Mouse (Mus musculus) neutrophil, adult 5-6 weeks (primary cell): ENCODE measurements around the gene Emx2. TPM values are rescaled to one million over a fixed set of nuclear protein-coding genes. Genes with fewer than 3 reads are reported as not detected.

Experiments used
- ATAC-seq: fragments of 151-379, 151-347 bp; 2 replicates; pipeline ENCODE4 v1.8.0; 2017; ENCODE audit warnings: mild to moderate bottlenecking, moderate TSS enrichment; ENCODE audit not compliant: insufficient number of reproducible peaks, poor library complexity, low FRiP score, severe bottlenecking; ENCODE audit errors: extremely low read depth
- total RNA-seq: library from RNA; stranded (forward); fragments of 200-1000 nt; gene quantifications from 2 replicates; pipeline ENCODE4 v1.2.3, GENCODE M21; 2017

Emx2 gene
- total RNA-seq = not detected in 2 replicates

DNA sequence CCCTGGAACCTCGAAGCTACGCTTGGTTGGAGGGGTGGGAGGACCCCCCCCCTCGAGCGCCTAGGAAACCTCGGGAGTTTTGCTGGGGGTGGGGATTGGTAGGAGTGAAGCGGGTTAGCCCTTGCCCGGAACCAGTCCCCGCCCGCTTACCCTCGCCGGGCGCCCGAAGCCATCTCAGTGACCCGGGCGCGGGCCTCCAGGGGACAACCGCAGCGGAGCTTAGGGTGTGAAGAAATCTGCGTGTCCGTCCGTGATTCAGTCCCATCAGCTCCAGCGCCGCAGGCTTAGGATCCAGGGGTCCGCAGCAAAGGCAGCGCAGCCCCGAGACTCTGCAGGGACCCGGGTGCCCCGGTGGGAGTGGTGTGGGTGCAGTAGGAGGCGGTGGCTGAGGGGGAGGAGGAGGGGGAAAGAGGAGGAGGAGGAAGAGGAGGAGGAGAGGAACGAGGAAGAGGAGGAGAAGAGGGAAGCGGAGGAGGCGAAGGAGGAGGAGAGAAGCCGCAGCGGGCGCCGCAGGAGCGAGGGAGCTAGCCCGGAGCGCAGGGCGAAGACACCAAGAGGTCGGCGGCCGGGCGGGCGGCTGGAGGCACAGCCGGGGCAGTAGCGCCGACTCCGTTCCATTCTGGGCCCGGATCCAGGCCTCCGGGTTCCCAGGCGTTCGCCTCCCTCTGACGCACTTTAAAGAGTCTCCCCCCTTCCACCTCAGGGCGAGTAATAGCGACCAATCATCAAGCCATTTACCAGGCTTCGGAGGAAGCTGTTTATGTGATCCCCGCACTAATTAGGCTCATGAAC, at the start of gene Emx2:
TSS of gene Emx2 (plus strand) at position 422 of the 792 bp plus-strand sequence.
- ATAC-seq = no peak

DNA sequence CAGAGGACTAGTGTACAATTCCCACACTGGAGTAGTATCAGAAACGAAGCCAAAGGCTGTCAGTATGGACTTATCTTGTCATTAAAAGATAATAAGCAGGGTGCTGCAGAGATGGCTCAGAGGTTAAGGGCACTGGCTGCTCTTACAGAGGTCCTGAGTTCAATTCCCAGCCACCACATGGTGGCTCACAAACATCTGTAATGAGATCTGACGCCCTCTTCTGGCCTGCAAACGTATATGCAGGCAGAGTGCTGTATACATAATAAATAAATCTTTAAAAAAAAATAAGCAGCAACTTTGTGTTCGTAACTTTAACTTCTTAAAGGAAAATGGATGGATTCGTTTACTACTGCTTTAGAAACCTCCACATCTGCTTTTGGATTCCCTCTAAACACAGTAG, 44.0 kb upstream of the Emx2 start:
- no peak for ATAC-seq

DNA sequence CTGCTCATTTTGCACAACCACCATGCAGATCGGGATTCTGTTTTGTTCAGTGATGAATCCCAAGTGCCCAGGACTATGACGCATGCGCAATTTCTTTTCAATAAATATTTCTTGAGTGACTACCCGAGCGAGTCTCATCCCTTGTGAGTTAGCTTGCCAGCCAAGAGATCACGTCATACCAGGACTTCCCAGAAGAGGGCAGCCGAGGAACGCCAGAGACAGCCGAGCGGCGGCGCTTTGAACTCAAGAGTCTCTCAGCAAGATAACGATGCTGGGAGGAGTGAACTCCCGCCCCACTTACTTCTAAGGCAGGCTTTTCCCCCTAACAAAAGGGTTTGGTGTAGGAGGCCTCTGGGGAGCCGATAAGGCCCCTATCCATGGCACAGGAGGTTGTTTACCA, 40.1 kb upstream of the Emx2 start:
- peak; percentile 80 for ATAC-seq

DNA sequence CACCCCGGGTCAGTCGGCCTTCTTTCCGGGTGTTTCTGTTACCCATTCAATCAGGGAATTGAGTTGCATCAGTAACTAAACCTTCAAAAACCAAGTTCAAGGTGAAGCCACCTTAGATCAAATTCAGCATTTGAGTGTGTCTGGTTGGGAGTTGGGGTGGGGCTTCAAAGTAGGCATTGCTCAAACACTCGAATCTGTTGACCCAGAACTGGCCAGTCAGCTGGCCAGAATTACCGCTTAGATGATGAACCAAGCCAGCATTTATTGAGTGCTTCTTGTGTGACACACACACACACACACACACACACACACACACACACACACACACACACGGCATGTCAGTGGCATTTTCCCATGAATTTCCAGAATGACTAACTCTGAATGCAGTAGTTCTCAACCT, 39.5 kb upstream of the Emx2 start:
- no peak for ATAC-seq

DNA sequence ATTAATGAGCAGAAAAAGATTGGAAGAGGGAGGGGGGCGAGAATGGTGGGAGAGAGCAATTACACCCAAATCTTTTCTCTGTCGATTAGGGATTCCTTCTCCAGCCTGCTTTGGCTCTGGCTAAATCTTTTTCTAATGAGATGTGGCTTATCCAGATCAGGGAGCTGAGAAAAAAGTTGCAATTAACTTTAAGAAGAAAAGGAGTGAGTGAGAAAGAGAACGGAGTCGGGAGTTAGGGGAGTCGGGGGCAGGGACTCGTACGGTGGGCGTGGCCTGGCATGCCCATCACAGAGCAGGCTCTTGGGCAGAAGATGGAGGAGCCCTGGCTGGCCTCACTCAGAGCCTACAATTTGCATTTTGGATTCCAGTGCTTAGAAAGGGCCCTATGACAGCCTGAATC, 35.8 kb upstream of the Emx2 start:
- ATAC-seq = no peak

DNA sequence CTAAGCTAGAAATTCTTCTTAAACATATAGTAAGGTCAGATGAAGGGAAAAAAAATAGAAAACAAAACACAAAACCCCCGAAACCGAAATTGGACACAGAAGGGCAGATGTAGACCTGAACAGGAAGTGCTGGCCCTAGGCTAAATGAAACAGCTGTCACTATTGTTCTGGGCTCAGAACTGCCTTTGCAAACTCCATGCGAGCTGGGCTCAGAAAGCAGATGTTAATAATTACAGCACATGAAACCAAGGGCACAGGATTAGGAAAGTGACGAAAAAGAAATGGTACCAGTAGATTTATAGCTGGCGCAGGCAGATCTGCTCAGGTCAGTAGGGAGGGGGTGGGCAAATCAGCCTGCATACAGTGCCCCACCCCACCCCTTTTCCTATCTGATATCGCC, 34.5 kb upstream of the Emx2 start:
- ATAC-seq = no peak

DNA sequence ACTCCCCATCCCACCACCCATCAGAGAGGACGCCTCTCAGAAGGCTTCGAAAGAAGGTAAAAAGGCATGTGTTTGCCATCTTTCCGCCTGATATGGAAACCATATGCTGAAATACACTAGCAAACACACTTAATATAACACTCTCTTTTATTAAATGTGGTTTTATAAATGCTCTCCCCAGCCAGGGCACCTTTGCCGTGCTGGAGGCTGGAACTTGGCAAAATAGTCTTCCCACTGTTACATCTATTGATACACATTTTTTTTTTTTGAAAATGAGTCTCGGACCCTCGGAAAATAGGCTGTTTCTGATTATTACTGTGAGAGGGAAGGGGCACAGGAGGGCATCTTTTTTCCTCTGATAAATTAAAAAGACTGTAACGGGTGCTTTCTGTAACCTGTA, 33.2 kb upstream of the Emx2 start:
- no peak for ATAC-seq

DNA sequence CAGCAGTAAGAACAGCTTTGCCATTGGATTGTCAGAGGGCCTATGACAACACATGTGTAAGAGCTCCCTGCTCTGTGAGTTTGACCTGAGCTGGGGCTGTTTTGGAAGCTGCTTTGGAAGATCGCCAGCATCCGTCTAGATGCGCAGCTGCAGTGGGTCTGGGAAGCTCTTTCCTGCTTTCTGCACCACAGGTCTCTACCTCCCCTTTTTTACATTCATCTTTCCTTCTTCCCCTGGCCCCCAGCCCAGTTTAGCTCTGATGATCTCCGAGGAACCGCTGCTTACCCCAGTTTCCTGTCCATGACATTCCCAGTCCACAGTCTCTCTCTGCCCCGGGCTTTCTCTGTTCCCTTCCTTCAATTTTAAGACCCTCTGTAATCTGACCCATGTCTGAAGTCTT, 25.9 kb upstream of the Emx2 start:
- ATAC-seq = no peak

DNA sequence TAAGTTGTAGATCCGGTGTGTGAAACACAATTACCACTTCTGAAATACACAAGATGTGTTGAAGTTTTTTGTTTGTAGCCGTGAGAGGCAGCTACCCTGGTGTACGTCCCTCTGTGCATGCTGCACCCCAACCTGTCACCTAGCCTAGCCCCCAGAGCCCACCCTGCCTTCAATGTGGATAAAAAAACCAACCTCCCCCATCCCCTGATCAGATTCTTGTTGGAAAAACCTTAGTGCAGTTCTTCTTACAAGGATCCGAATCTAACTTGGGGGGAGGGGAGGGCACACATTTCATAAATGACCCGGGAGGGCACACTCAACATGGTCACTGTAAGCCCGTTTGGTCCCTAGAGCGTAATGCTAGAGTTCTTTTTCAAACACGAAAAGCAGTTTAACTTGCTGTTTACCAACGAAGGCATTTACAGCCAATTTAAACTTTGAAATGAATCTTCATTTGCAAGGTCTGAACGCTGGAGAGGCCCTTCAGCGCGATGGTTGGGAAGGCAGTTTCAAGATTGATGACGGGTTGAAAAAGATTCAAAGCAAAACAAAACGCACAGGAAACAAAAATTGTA, 7.5 kb upstream of the Emx2 start:
- no peak for ATAC-seq

DNA sequence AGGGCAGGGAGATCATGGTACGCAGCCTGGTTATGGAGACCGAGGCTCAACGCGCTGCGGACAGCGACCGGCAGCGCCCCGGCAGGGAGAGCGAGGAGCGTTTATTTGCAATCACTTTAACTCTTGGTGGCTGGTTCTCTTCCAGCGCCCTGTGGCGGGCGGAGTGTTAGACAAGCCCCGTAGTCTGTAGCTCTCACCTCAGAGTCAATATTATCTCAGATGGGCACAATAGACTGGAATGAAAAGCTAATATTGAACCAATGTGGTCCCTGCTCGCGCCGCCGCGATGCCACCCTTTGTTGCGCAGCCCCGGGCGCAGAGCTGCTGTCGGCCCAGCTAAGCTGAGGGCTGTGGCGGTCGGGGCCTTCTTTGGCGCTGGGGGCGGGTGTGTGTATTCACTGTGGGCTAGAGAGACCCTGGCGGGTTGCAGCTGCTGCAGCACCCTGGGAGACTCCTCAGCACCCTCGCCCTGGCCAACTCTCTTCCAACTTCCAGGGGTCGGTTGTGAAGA, 6.7 kb upstream of the Emx2 start:
- no peak for ATAC-seq

DNA sequence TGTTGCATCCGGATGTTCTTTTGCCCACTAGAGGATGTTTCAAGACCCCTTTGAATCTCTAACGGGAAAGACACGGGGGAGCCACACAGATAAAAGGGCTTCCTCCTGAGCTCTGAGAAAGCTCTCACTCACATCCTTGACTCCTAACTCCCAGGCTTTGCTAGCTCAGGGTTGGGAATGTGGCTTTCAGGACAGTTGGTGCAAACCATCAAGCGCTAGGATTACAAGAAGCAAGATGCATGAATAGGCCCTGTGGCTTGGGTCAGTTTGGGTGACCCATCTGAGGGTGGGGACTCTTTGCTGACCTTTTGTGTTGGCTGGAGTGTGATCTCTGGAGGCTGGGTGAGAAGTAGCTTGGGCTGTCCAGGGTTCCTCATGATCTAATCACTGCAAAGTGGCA, 5.9 kb upstream of the Emx2 start:
- ATAC-seq = no peak

DNA sequence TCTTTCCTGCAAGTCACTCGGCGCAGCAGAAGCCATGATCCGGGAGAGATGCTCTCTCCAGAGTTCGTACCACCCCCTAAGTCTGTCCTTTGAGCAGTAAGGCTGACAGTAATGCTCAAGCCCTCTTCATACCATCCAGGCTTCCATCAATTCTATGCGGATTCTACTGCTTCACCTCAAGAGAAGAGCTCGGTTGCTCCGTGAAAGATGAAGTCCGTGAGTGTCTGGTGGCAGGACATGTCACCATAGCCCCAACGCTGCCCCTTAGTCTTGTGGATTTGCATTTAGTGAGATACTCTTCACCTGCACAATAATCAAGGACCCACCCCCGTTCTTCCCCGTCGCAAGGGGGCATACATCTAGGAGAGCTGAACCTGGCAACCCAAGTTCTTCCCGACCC, 4.6 kb upstream of the Emx2 start:
- ATAC-seq = no peak

DNA sequence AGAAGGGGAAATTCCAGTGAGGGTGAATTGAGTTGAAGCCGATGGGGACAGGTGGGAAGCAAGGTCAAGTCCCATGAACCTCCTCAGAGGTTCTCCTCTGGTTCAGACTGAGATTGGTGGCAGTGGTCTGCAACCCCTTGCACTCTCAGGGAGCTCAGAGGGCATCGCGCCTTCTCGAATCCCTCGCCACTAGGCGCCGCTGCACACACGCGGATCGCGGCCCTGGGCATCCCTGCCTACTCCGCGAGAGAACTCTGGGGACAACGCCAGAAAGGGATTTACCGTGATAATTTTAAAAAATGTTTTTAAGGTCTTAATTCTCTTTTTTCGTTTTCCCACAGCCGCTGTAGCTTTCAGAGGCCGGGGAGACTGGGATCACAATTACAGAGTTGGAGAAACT, 4.0 kb upstream of the Emx2 start:
- no peak for ATAC-seq

DNA sequence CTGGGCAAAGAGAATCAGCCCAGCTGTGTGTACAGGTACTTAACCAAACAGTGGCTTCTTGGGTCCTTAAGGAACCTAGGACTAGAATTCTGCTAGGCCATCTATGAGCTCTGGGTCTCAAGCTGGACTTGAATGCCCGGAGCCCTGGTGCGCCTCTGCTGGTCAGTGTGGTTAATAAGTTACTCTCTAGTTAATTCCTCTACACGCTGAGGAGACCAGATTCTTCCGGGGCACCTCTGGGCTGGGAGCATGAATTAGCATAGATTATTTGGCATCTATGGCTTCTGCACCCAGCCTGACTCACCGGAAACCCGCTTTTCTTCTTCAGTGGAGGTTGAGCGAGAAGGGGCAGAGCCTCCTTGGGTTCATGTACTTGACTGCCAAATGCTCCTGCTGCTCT, 2.5 kb upstream of the Emx2 start:
- ATAC-seq = no peak

DNA sequence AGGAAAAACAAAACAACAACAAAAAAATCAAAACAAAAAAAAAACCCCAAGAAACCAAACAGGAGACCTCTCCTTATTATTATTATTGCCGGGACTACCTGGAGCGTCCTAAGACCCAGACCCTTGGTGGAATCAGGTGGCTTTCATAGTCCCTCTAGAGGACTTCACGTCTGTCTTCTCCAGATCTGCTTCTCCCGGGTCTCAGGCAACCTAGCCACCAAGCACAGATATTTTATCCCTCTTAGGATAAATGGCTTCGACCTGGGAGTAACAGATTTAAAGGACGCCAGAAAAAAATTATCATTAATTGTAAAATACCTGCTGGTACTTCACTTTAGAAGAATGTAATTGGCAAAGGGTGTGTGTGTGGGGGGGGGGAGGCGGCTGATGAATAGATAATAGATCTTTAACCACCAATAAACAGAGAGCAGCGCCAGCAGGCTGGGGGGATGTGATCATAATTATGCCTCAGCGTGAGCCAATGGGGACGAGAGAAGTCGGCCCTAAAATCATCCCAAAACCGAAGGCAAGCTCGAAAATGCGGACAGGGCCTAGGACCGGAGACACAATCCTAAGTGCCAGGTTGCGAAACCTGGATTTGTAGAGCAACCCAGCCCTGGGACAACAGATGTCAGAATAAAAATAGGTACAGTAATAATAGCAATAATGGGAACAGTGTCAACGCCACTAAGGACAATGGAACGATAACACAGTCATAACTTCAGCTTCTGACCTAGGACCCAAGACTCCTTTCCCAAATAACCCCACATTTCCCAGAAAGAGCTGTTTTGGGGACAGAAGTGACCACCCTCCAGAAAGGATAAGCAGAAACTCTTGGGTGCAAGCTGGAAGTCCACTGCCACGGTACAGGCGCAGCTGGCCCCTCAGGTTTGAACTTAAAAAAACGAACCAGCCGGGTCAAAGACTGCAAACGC, 894 bp upstream of the Emx2 start:
- ATAC-seq = no peak

DNA sequence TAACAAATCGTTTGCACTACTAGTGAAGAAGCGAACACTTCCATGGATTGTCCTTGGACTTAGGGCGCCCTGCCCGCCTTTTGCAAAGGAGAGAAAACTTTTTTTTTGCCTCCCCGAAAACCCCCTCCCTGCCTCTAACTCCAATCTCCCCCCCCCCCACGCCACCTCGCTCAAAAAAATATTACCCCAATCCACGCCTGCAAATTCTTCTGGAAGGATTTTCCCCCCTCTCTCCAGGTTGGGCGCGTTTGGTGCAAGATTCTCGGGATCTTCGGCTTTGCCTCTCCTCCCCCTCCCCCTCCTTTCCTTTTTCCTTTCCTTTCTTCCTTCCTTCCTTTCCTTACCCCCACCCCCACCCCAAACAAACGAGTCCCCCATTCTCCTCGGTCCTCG, 567 bp downstream of the Emx2 start:
- ATAC-seq = no peak

DNA sequence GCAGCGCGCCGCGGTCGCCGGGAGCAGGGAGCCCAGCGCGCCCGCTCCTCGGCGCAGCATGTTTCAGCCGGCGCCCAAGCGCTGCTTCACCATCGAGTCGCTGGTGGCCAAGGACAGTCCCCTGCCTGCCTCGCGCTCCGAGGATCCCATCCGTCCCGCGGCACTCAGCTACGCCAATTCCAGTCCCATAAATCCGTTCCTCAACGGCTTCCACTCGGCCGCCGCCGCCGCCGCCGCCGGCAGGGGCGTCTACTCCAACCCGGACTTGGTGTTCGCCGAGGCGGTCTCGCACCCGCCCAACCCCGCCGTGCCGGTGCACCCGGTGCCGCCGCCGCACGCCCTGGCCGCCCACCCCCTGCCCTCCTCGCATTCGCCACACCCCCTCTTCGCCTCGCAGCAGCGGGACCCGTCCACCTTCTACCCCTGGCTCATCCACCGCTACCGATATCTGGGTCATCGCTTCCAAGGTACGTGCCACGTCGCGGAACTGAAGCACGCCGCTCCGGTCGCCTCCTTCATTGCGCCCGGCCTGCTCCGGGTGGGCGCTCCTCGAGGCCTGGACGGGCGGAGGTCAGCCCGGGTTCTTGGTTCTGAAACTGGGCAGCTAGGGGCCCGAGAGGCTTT, 1.1 kb downstream of the Emx2 start:
- ATAC-seq = no peak

DNA sequence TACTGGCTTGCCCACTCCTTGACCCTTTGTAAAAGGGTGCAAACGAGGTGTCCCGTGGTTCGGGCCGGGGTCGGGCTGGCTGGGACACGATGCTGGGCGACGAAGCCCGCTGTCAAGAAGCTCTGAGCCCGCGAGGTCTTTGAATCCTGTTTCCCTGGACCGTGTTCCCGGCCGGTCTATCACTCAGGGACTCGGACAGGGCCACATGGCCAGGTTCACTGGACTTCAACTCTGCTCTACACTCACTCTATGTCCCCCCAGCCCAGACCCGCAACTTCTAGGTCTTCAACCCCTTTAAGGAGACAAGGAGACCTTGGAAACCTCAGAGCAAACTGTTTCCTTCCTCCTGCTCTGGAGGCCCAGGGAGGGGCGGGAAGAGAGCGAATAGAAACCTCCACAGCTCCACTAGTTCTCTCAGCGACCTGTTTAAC, 1.7 kb downstream of the Emx2 start:
- ATAC-seq = no peak
